Mouse (Mus musculus): ENCODE data around the gene Dolpp1. TPM values are rescaled to one million over a fixed set of nuclear protein-coding genes. Genes with fewer than 3 reads are reported as not detected.

Gene Dolpp1
- polyA plus RNA-seq, 1 experiment = 2.2 TPM

DNA sequence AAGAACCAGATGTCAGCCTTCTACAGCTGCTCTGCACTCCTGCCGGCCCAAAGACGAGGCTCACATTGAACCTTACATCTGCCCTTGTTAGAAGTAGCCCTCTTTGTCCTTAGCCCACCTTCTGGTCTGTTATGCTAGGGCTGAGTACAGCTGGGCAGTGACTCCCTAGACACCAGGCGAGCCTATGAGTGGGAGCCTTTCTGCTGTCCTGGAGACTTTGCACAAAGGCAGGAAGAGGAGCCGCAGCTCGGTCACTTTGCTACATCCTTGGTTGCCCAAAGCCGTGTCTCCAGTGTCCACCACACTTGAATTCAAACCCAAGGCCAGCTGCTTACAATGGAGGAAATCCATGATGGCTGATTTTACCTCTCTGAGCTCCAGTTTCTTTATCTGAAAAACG is 56.3 kb downstream of the Dolpp1 start:
- Histone ChIP-seq H3K9me3 (ENCODE audit: control insufficient read depth, low read length) (peaks cover 14% of the 10 kb centered on the region), H3K36me3 (ENCODE audit: control insufficient read depth) (peaks cover 97% of the 10 kb centered on the region), H3K27me3 (ENCODE audit: control insufficient read depth) (no peaks in the 10 kb centered on the region), H3K4me1 (ENCODE audit: control insufficient read depth) (peaks cover 7% of the 10 kb centered on the region), H3K4me3 (replicated peaks) (no peak overlapping the region)
- TF ChIP-seq GATA1 (IDR thresholded peaks at IDR 0.05; ENCODE audit: low read length) (no peak), TAL1 (IDR thresholded peaks at IDR 0.05; ENCODE audit: low read length) (no peak)

Other genes with a start within 250 kb of the Dolpp1 start
- gene Endog, start 220.8 kb upstream of the Dolpp1 start, polyA plus RNA-seq (2012) = 0.45 and 0.55 TPM in 2 replicates
- gene Spout1, start 213.8 kb upstream of the Dolpp1 start, polyA plus RNA-seq (2012) = 2.5 and 2.9 TPM in 2 replicates
- 0.34 and 0.45 TPM in 2 replicates for gene Kyat1, start 186.4 kb upstream of the Dolpp1 start, polyA plus RNA-seq (2012)
- gene Lrrc8a, start 154.5 kb upstream of the Dolpp1 start, polyA plus RNA-seq (2012) = 0.56 TPM in 2 replicates
- not detected in 2 replicates for gene Gm28035, start 151.7 kb upstream of the Dolpp1 start, polyA plus RNA-seq (2012)
- gene Phyhd1, start 126.1 kb upstream of the Dolpp1 start, polyA plus RNA-seq (2012) = 0.06 and 0.33 TPM in 2 replicates
- gene Gm28038, start 111.2 kb upstream of the Dolpp1 start, polyA plus RNA-seq (2012) = not detected in 2 replicates
- 0.12 and 0.17 TPM in 2 replicates for gene Dolk, start 105.9 kb upstream of the Dolpp1 start, polyA plus RNA-seq (2012)
- 10.7 and 13.0 TPM in 2 replicates for gene Nup188, start 105.9 kb upstream of the Dolpp1 start, polyA plus RNA-seq (2012)
- gene Sh3glb2, start 32.9 kb upstream of the Dolpp1 start, polyA plus RNA-seq (2012) = 1.8 TPM in 2 replicates
- 0.95 and 1.2 TPM in 2 replicates for gene Miga2, start 28.0 kb upstream of the Dolpp1 start, polyA plus RNA-seq (2012)
- gene Crat, start 23.6 kb downstream of the Dolpp1 start, polyA plus RNA-seq (2012) = 15.6 and 20.5 TPM in 2 replicates
- 150 and 192 TPM in 2 replicates for gene Ptpa, start 23.8 kb downstream of the Dolpp1 start, polyA plus RNA-seq (2012)
- gene Ier5l, start 82.0 kb downstream of the Dolpp1 start, polyA plus RNA-seq (2012) = 0.02 TPM in 2 replicates
- not detected in 2 replicates for gene Cstad, start 202.8 kb downstream of the Dolpp1 start, polyA plus RNA-seq (2012)